Mouse (Mus musculus) cortical plate, adult 2 months (tissue): ENCODE measurements around the gene Ubox5.

Source experiments
- CTCF ChIP-seq: fragments of 200-500 bp; IDR thresholded peaks from 2 replicates; pipeline ENCODE4 v1.5.1; 2011; ENCODE audit warnings: mild to moderate bottlenecking, control low read depth, low read length; ENCODE audit not compliant: insufficient read depth; ENCODE audit errors: extremely low read depth
- POLR2A ChIP-seq: fragments of 200-500 bp; IDR thresholded peaks from 2 replicates; pipeline ENCODE4 v1.6.1; 2011; ENCODE audit warnings: mild to moderate bottlenecking, low read length, control low read depth; ENCODE audit not compliant: insufficient read depth; ENCODE audit errors: extremely low read depth

- TF ChIP-seq CTCF: peak; percentile 21; the same call in 1 of the 2 replicates
- TF ChIP-seq POLR2A: peak; percentile 80; the same call in 1 of the 2 replicates
Observed at GRCm38 (mm10) chr2:130664102-130664701, 34.4 kb upstream of the Ubox5 start, which contains the start of gene Ddrgk1.
